Mouse (Mus musculus): ENCODE measurements around the gene BC048562. TPM values are rescaled to one million over a fixed set of nuclear protein-coding genes. Genes with fewer than 3 reads are reported as not detected.

BC048562 gene
- total RNA-seq, 4 experiments from 2014 or later: not detected

Other genes with a start within 250 kb of the BC048562 start
- gene Bsn, start 246.1 kb upstream of the BC048562 start, total RNA-seq (2022): under 1 TPM; 0.02 to 0.07 (median 0.04) TPM
- gene Dag1, start 172.5 kb upstream of the BC048562 start, total RNA-seq (2022): 100 to 1,000 TPM; 159 to 203 (median 172) TPM
- gene Nicn1, start 146.1 kb upstream of the BC048562 start, total RNA-seq (2022): 10 to 100 TPM in 3 of 4 experiments, 1 to 10 TPM in 1; 8.0 to 13.5 (median 12.4) TPM
- 1 to 10 TPM in 1 of 4 experiments, under 1 TPM in 3; 0.32 to 1.3 (median 0.54) TPM for gene Amt, start 139.6 kb upstream of the BC048562 start, total RNA-seq (2022)
- gene Rhoa, start 130.4 kb upstream of the BC048562 start, total RNA-seq (2022): 100 to 1,000 TPM in 2 of 4 experiments, 10 to 100 TPM in 2; 87.6 to 104 (median 99.6) TPM
- 10 to 100 TPM; 30.8 to 37.3 (median 34.3) TPM for gene Tcta, start 130.3 kb upstream of the BC048562 start, total RNA-seq (2022)
- gene Gpx1, start 97.6 kb upstream of the BC048562 start, total RNA-seq (2022): 10 to 100 TPM; 66.3 to 72.7 (median 68.8) TPM
- 10 to 100 TPM; 72.7 to 90.9 (median 87.3) TPM for gene Usp4, start 88.6 kb upstream of the BC048562 start, total RNA-seq (2022)
- 1 to 10 TPM in 2 of 4 experiments, under 1 TPM in 2; 0.53 to 1.3 (median 0.97) TPM for gene 1700102P08Rik, start 43.7 kb upstream of the BC048562 start, total RNA-seq (2022)
- not detected for gene Ccdc36, start 8.0 kb upstream of the BC048562 start, total RNA-seq (2022)
- 10 to 100 TPM; 13.8 to 21.0 (median 16.3) TPM for gene Ccdc71, start 24.0 kb downstream of the BC048562 start, total RNA-seq (2022)
- gene Klhdc8b, start 25.1 kb downstream of the BC048562 start, total RNA-seq (2022): 1 to 10 TPM; 1.3 to 2.7 (median 2.2) TPM
- 100 to 1,000 TPM; 112 to 139 (median 128) TPM for gene Lamb2, start 43.3 kb downstream of the BC048562 start, total RNA-seq (2022)
- 100 to 1,000 TPM; 118 to 134 (median 128) TPM for gene Usp19, start 54.1 kb downstream of the BC048562 start, total RNA-seq (2022)
- 100 to 1,000 TPM in 1 of 4 experiments, 10 to 100 TPM in 3; 78.6 to 107 (median 95.6) TPM for gene Qars, start 71.2 kb downstream of the BC048562 start, total RNA-seq (2022)
- gene Qrich1, start 80.3 kb downstream of the BC048562 start, total RNA-seq (2022): 10 to 100 TPM; 44.8 to 59.1 (median 55.7) TPM
- gene Impdh2, start 123.8 kb downstream of the BC048562 start, total RNA-seq (2022): 10 to 100 TPM; 60.2 to 78.6 (median 63.1) TPM
- 10 to 100 TPM; 31.9 to 34.4 (median 33.0) TPM for gene Ndufaf3, start 131.0 kb downstream of the BC048562 start, total RNA-seq (2022)
- 1 to 10 TPM; 6.0 to 9.1 (median 7.6) TPM for gene Dalrd3, start 133.4 kb downstream of the BC048562 start, total RNA-seq (2022)
- gene Wdr6, start 142.3 kb downstream of the BC048562 start, total RNA-seq (2022): 1 to 10 TPM; 6.6 to 8.4 (median 7.7) TPM
- gene P4htm, start 161.2 kb downstream of the BC048562 start, total RNA-seq (2022): 1 to 10 TPM; 3.8 to 5.5 (median 4.9) TPM
- 10 to 100 TPM; 68.7 to 85.9 (median 81.8) TPM for gene Arih2, start 212.9 kb downstream of the BC048562 start, total RNA-seq (2022)
- gene Slc25a20, start 225.6 kb downstream of the BC048562 start, total RNA-seq (2022): 10 to 100 TPM; 62.5 to 78.8 (median 68.7) TPM

Data from gastrocnemius, adult 8-10 months (tissue).